Mouse (Mus musculus) heart, postnatal 0 days (tissue): ENCODE measurements around the gene St6gal1. TPM values are rescaled to one million over a fixed set of nuclear protein-coding genes. Genes with fewer than 3 reads are reported as not detected.

Experiments
- ATAC-seq: fragments of 200-750 bp; cut with Nextera tagmentation; 2 replicates; pipeline ENCODE4 v1.8.0; 2017; ENCODE audit warnings: low read depth, moderate number of reproducible peaks, moderate library complexity; ENCODE audit not compliant: insufficient read depth
- DNase-seq: peaks from one replicate; pipeline ENCODE4 v3.0.0-alpha.2; 2016; ENCODE audit warnings: low spot score
- H3K27ac ChIP-seq: fragments of 300-500 bp; sonication (generic); 2 replicates; pipeline ENCODE4 v1.5.1; 2014; ENCODE audit warnings: low read depth, mild to moderate bottlenecking
- H3K27me3 ChIP-seq: fragments of 300-500 bp; sonication (generic); 2 replicates; pipeline ENCODE4 v1.6.1; 2014; ENCODE audit warnings: low read length, mixed read lengths; ENCODE audit not compliant: control insufficient read depth, insufficient read depth
- H3K36me3 ChIP-seq: fragments of 300-500 bp; sonication (generic); replicated peaks from 2 replicates; pipeline ENCODE4 v1.6.1; 2014; ENCODE audit warnings: low read length, mixed read lengths; ENCODE audit not compliant: control insufficient read depth, insufficient read depth
- H3K4me1 ChIP-seq: fragments of 300-500 bp; sonication (generic); 2 replicates; pipeline ENCODE4 v1.6.1; 2014; ENCODE audit warnings: antibody characterized with exemption; ENCODE audit not compliant: control insufficient read depth, insufficient read depth
- H3K4me2 ChIP-seq: fragments of 300-500 bp; sonication (generic); 2 replicates; pipeline ENCODE4 v1.6.1; 2014; ENCODE audit warnings: low read depth, mild to moderate bottlenecking, low read length, moderate library complexity
- H3K4me3 ChIP-seq: fragments of 300-500 bp; sonication (generic); 2 replicates; pipeline ENCODE4 v1.5.1; 2014; ENCODE audit warnings: low read depth, low read length
- H3K9ac ChIP-seq: fragments of 300-500 bp; sonication (generic); replicated peaks from 2 replicates; pipeline ENCODE4 v1.6.1; 2014; ENCODE audit warnings: low read depth, low read length, mixed read lengths
- H3K9me3 ChIP-seq: fragments of 300-500 bp; sonication (generic); replicated peaks from 2 replicates; pipeline ENCODE4 v1.6.1; 2016; ENCODE audit warnings: low read length; ENCODE audit not compliant: control insufficient read depth
- CTCF ChIP-seq: IDR thresholded peaks from 2 replicates; pipeline ENCODE4 v1.5.1; 2016; ENCODE audit warnings: antibody characterized with exemption, control low read depth, low read depth
- EP300 ChIP-seq: IDR thresholded peaks from 2 replicates; pipeline ENCODE4 v1.6.1; 2016; ENCODE audit warnings: antibody characterized with exemption, low read depth
- WGBS: fragments of 180-500 bp; shearing (Covaris S2); extraction: QIAGEN DNeasy Blood & Tissue Kit; methylation state at CpG from one replicate; pipeline ENCODE4 v1.1.7; 2014; 5-methylcytosine and 5-hydroxymethylcytosine counted together
- polyA plus RNA-seq: library from polyadenylated mRNA; unstranded; fragments of >200 nt; fragmentation: Nextera tagmentation; extraction: Ambion mirVana; gene quantifications from 2 replicates; pipeline ENCODE4 v1.2.1, GENCODE M21; 2015
- total RNA-seq: library from RNA; depleted of rRNA; stranded (reverse); fragments of >200 nt; gene quantifications from 2 replicates; pipeline ENCODE4 v1.2.3, GENCODE M21; 2014; ENCODE audit warnings: low replicate concordance

Gene St6gal1
- total and polyA plus RNA-seq, 2 experiments from 2014 or later = 10.0 to 23.5 TPM

GRCm38 (mm10) chr16:23279879-23280741 is 55.6 kb downstream of the St6gal1 start:
- Histone ChIP-seq H3K27me3 (no peaks in the 10 kb centered on the region), H3K9me3 (no peaks in the 10 kb centered on the region), H3K4me2 (no peak overlapping the region; the same call in 1 of the 2 replicates), H3K4me1 (peaks cover 11% of the 10 kb centered on the region), H3K9ac (no peak overlapping the region), H3K36me3 (no peaks in the 10 kb centered on the region), H3K27ac (no peak overlapping the region), H3K4me3 (no peak overlapping the region)
- no peak for TF ChIP-seq EP300
- no peak for TF ChIP-seq CTCF
- ATAC-seq (no peak), DNase-seq (no peak)
- 60% methylated on average over 9 of the region's 9 CpGs for WGBS

- DNase-seq (no peak), ATAC-seq (no peak)
- Histone ChIP-seq H3K27me3 (no peaks in the 10 kb centered on the region), H3K4me2 (no peak overlapping the region), H3K4me1 (peaks cover 12% of the 10 kb centered on the region), H3K9me3 (no peaks in the 10 kb centered on the region), H3K36me3 (no peaks in the 10 kb centered on the region), H3K27ac (no peak overlapping the region), H3K4me3 (no peak overlapping the region), H3K9ac (no peak overlapping the region)
- 48% methylated on average over 4 of the region's 4 CpGs for WGBS
- no peak for TF ChIP-seq EP300
- no peak for TF ChIP-seq CTCF
Observed at GRCm38 (mm10) chr16:23280742-23281090, 56.2 kb downstream of the St6gal1 start.

- ATAC-seq = no peak
- WGBS = 61% methylated on average over 5 of the region's 5 CpGs
- H3K27ac ChIP-seq = no peak overlapping the region
- H3K9ac ChIP-seq = no peak overlapping the region
- H3K4me3 ChIP-seq = no peak overlapping the region
- no peaks in the 10 kb centered on the region for H3K9me3 ChIP-seq
- no peak overlapping the region for H3K4me2 ChIP-seq
- no peaks in the 10 kb centered on the region for H3K36me3 ChIP-seq
- H3K27me3 ChIP-seq = no peaks in the 10 kb centered on the region
- DNase-seq = no peak
- peaks cover 12% of the 10 kb centered on the region for H3K4me1 ChIP-seq
- TF ChIP-seq EP300 (no peak), CTCF (no peak)
Observed at GRCm38 (mm10) chr16:23282241-23282640, 57.7 kb downstream of the St6gal1 start.

GRCm38 (mm10) chr16:23282941-23283340 is 58.4 kb downstream of the St6gal1 start:
- H3K36me3 ChIP-seq = no peaks in the 10 kb centered on the region
- no peaks in the 10 kb centered on the region for H3K9me3 ChIP-seq
- no peak overlapping the region for H3K4me3 ChIP-seq
- 85% methylated on average over 5 of the region's 5 CpGs for WGBS
- H3K27ac ChIP-seq = no peak overlapping the region
- DNase-seq (no peak), ATAC-seq (no peak)
- H3K9ac ChIP-seq = no peak overlapping the region
- H3K4me2 ChIP-seq = no peak overlapping the region
- H3K4me1 ChIP-seq = peaks cover 12% of the 10 kb centered on the region
- TF ChIP-seq EP300 (no peak), CTCF (no peak)
- H3K27me3 ChIP-seq = no peaks in the 10 kb centered on the region

- TF ChIP-seq CTCF = no peak
- TF ChIP-seq EP300 = no peak
- H3K9ac ChIP-seq = no peak overlapping the region
- H3K27me3 ChIP-seq = no peaks in the 10 kb centered on the region
- no peak overlapping the region for H3K4me2 ChIP-seq
- no peak for DNase-seq
- H3K4me3 ChIP-seq = no peak overlapping the region
- 84% methylated on average over 1 of the region's 1 CpGs for WGBS
- ATAC-seq = no peak
- H3K36me3 ChIP-seq = no peaks in the 10 kb centered on the region
- no peak overlapping the region for H3K27ac ChIP-seq
- peaks cover 12% of the 10 kb centered on the region for H3K4me1 ChIP-seq
- H3K9me3 ChIP-seq = no peaks in the 10 kb centered on the region
Observed at GRCm38 (mm10) chr16:23283677-23284076, 59.1 kb downstream of the St6gal1 start.
